Mouse (Mus musculus) heart, adult 2 months (tissue): ENCODE measurements around the gene Bhmt2. TPM values are rescaled to one million over a fixed set of nuclear protein-coding genes. Genes with fewer than 3 reads are reported as not detected.

Experiments used
- DNase-seq, 2 experiments: peaks; one replicate each; pipeline ENCODE4 v3.0.0; 2021
- H3K27ac ChIP-seq: fragments of 200-600 bp; 2 replicates; pipeline ENCODE4 v1.8.1; 2022
- H3K27me3 ChIP-seq: fragments of 200-500 bp; 2 replicates; pipeline ENCODE4 v1.6.1; 2012; ENCODE audit warnings: mild to moderate bottlenecking, low read length, inconsistent platforms, mixed read lengths; ENCODE audit not compliant: control insufficient read depth, insufficient read depth
- H3K36me3 ChIP-seq: fragments of 200-500 bp; 2 replicates; pipeline ENCODE4 v1.6.1; 2012; ENCODE audit warnings: low read length, inconsistent platforms; ENCODE audit not compliant: control insufficient read depth, insufficient read depth
- H3K4me1 ChIP-seq: fragments of 200-500 bp; 2 replicates; pipeline ENCODE4 v1.6.1; 2011; ENCODE audit warnings: low read length; ENCODE audit not compliant: control insufficient read depth, insufficient read depth
- H3K4me3 ChIP-seq: fragments of 200-600 bp; 2 replicates; pipeline ENCODE4 v1.8.1; 2022
- H3K79me2 ChIP-seq: fragments of 200-500 bp; replicated peaks from 2 replicates; pipeline ENCODE4 v1.6.1; 2012; ENCODE audit warnings: mild to moderate bottlenecking, inconsistent platforms, low read length, moderate library complexity, mixed read lengths; ENCODE audit not compliant: control insufficient read depth, insufficient read depth
- H3K9ac ChIP-seq: fragments of 200-500 bp; 2 replicates; pipeline ENCODE4 v1.6.1; 2012; ENCODE audit warnings: low read depth, mild to moderate bottlenecking, control low read depth, inconsistent platforms, low read length, mixed read lengths
- CTCF ChIP-seq: fragments of 200-600 bp; IDR thresholded peaks from 2 replicates; pipeline ENCODE4 v1.8.1; 2022; ENCODE audit warnings: antibody characterized with exemption, mild to moderate bottlenecking, moderate library complexity
- EP300 ChIP-seq: fragments of 200-500 bp; IDR thresholded peaks from 2 replicates; pipeline ENCODE4 v1.6.1; 2011; ENCODE audit warnings: low read depth, low read length, control low read depth; ENCODE audit not compliant: insufficient read depth
- POLR2A ChIP-seq: fragments of 200-500 bp; IDR thresholded peaks from 2 replicates; pipeline ENCODE4 v1.6.1; 2011; ENCODE audit warnings: mild to moderate bottlenecking, low read depth, low read length, control low read depth; ENCODE audit not compliant: insufficient read depth
- whole genome bisulfite sequencing: fragments of 180-500 bp; shearing (Covaris S2); methylation state at CpG from one replicate; pipeline ENCODE4 v1.1.7; 2018; 5-methylcytosine and 5-hydroxymethylcytosine counted together
- intact Hi-C: fragments of 180-260 bp; cut with DNase I; formaldehyde crosslinking; loops from one replicate; pipeline ENCODE4 v1.15.1; 2025
- long read RNA-seq: library from polyadenylated mRNA; stranded (forward); transcript quantifications from one replicate; pipeline ENCODE4 v2.0.0, GENCODE M21; 2021
- polyA plus RNA-seq: library from polyadenylated mRNA; depleted of rRNA; stranded (reverse); fragments of >200 nt; gene quantifications from 2 replicates; pipeline ENCODE4 v1.2.3, GENCODE M21; 2012; rRNA removed
- total RNA-seq, 2 experiments: library from RNA; stranded (reverse); gene quantifications; 2 replicates each; pipeline ENCODE4 v1.2.3; 2021

The Bhmt2 gene
- total RNA-seq (not detected), polyA plus RNA-seq (0.06 TPM in 1 of 2 replicates, not detected in the other)
- long read RNA-seq: 0 reads

DNA sequence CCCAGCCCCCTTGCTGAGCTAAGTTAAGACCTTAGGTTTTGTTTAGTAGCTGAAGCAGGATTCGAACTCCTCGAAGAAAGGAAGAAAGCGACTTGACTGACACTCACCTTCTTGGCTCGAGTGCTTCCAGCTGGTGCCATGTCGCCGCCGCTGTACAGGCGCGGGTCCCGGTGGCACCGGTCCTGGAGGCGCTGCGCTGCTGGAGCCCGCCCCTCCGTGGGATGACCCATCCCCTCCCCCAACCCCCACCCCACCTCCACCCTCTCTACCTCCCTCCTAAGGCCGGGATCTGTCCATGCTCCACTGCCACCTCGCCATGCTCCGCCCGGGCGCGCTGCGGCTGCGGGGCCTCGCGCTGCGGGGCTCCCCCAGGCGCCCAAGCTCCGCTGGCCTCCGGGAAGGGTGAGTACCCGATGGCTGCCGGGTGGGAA is at the start of gene Bhmt2, which contains the start of gene Dmgdh:
Gene Bhmt2 (minus strand): TSS at position 172 of the 431 bp plus-strand sequence.
Gene Dmgdh (plus strand): TSS at position 303 of the 431 bp plus-strand sequence.
- DNase-seq: no peak
- Histone ChIP-seq H3K4me1 (no peaks in the 10 kb centered on the region), H3K36me3 (no peaks in the 10 kb centered on the region), H3K27ac (no peak within 1 kb of the TSS), H3K27me3 (no peaks in the 10 kb centered on the region), H3K79me2 (no peaks in the 10 kb centered on the region), H3K9ac (no peak within 1 kb of the TSS), H3K4me3 (no peak within 1 kb of the TSS)
- intact Hi-C loops: no loop called here
- TF ChIP-seq POLR2A: no peak
- TF ChIP-seq EP300: no peak
- no peak for TF ChIP-seq CTCF
- 13% methylated on average over 31 of the region's 31 CpGs for WGBS

DNA sequence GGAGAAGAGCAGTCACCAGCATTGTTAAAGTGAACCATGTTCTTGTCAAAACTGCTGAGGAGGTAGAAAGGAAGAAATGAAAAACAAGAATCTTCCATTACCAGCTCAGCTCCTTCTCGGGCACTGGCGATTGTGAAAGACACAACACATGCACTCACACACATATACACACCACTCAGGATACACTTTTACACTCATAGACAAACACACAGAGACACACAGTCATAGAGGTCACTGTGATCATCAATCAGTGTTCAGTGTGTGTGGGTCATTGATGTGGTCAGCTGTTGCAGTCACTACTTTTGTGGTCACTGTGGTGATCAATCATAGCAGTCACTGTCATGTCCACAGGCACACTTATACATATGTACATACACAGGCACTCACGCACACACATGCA is 49.4 kb upstream of the Bhmt2 start:
- H3K4me1 ChIP-seq: no peaks in the 10 kb centered on the region
- no peak for DNase-seq
- H3K9ac ChIP-seq: no peak overlapping the region
- intact Hi-C loops: loop anchor here (10.0 kb wide), 1 partner anchor 969 kb away; no protein-coding TSS in a partner anchor
- no peaks in the 10 kb centered on the region for H3K36me3 ChIP-seq
- no peaks in the 10 kb centered on the region for H3K27me3 ChIP-seq
- TF ChIP-seq CTCF (no peak), POLR2A (no peak), EP300 (no peak)
- 83% methylated on average over 3 of the region's 3 CpGs for WGBS
- H3K27ac ChIP-seq: no peak overlapping the region
- H3K79me2 ChIP-seq: no peaks in the 10 kb centered on the region
- H3K4me3 ChIP-seq: no peak overlapping the region

DNA sequence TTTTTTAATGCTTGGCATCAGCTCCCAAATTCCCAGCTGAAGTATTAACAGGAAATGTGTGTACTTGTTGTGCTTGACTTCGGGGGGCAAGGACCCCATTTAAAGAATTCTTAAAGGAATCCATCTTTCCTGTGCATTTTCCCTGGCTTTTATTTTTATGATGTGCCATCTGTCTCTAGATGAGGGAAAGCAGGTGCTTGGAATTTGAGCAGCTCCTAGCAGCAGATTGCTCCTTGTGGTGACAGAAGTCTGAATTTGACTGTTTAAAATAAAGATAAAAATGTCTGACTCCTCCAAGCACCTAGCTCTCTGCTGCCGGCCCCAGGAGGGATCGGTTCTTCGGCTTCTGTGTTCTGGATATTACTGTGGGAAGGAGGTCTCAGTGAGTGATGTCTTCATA is 47.8 kb upstream of the Bhmt2 start:
- WGBS: 66% methylated on average over 4 of the region's 4 CpGs
- Histone ChIP-seq H3K4me3 (no peak overlapping the region), H3K36me3 (no peaks in the 10 kb centered on the region), H3K79me2 (no peaks in the 10 kb centered on the region), H3K9ac (no peak overlapping the region), H3K4me1 (no peaks in the 10 kb centered on the region), H3K27ac (no peak overlapping the region), H3K27me3 (no peaks in the 10 kb centered on the region)
- DNase-seq: no peak
- TF ChIP-seq EP300 (no peak), CTCF (no peak), POLR2A (no peak)
- intact Hi-C loops: loop anchor here (10.0 kb wide), 1 partner anchor 967 kb away; no protein-coding TSS in a partner anchor

DNA sequence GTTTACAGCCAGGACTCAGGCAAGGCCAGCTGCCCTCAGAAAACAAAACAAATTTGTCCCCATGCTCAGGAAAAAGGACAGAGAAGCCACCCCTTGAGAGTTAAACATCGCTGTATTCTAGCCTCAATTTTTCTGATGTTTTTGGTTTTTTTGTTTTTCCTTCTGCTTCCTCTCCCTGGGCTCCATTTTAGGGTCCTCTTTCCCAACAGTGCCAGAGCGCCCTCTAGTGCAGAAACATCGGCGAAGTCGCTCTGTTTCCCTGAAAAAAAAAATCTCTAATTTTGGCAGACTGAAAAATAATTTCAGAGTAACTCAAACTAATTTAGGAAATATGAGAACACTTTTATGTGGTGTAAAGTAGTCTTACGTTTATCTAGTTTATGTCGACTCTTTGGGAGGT is 44.8 kb upstream of the Bhmt2 start:
- intact Hi-C loops: loop anchor here (5.0 to 10.0 kb wide), 2 partner anchors 107 to 734 kb away; no protein-coding TSS in a partner anchor
- no peaks in the 10 kb centered on the region for H3K27me3 ChIP-seq
- H3K27ac ChIP-seq: no peak overlapping the region
- peak; percentile 18 to 60 for DNase-seq
- WGBS: 2% methylated on average over 7 of the region's 7 CpGs
- no peaks in the 10 kb centered on the region for H3K4me1 ChIP-seq
- H3K79me2 ChIP-seq: no peaks in the 10 kb centered on the region
- no peak overlapping the region for H3K4me3 ChIP-seq
- no peaks in the 10 kb centered on the region for H3K36me3 ChIP-seq
- TF ChIP-seq EP300 (0 out of 2 replicates have a peak, but pooled peaks have one; percentile 42), POLR2A (no peak), CTCF (peak; percentile 82)
- H3K9ac ChIP-seq: no peak overlapping the region

DNA sequence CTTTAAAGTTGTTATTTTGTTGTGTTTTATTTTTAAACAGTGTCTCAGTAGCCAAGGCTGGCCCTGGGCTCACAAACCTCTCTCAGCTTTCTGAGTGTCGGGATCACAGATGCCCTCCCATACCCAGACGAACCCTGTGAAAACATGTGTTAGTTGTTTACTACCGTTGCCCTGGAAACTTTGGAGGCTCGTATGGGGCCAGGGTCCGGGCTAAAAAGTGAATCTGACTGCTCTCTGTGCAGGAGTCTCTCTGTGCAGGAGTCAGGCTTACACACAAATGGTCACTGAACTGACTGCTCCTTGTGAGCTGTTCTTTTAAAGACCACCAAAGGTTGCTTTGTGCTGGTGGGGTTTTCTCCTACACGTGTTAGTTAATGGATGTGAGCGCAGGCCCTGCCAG is 43.0 kb upstream of the Bhmt2 start:
- Histone ChIP-seq H3K9ac (no peak overlapping the region), H3K27me3 (no peaks in the 10 kb centered on the region), H3K79me2 (no peaks in the 10 kb centered on the region), H3K4me1 (no peaks in the 10 kb centered on the region), H3K27ac (no peak overlapping the region), H3K4me3 (no peak overlapping the region), H3K36me3 (no peaks in the 10 kb centered on the region)
- TF ChIP-seq POLR2A (no peak), CTCF (no peak), EP300 (no peak)
- intact Hi-C loops: loop anchor here (5.0 to 10.0 kb wide), 2 partner anchors 105 to 732 kb away; no protein-coding TSS in a partner anchor
- 65% methylated on average over 7 of the region's 7 CpGs for WGBS
- DNase-seq: no peak

DNA sequence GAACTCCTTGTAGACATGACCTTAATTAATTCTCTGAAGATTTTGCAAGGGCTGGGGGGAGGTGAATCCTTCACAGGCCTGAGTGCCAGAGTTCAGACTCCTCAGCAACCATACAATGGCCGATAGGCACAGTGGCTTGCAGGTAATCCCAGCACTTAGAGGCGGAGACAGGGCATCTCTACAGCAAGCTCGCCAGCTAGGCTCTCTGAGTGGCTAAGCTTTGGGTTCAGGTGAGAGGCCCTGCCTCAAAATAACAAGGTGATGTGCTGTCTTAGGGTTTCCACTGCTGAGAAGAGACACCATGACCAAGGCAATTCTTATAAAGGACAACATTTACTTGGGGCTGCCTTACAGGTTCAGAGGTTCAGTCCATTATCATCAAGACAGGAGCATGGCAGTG is 39.7 kb upstream of the Bhmt2 start:
- WGBS: 92% methylated on average over 3 of the region's 3 CpGs
- Histone ChIP-seq H3K36me3 (no peaks in the 10 kb centered on the region), H3K4me1 (no peaks in the 10 kb centered on the region), H3K9ac (no peak overlapping the region), H3K27me3 (no peaks in the 10 kb centered on the region), H3K4me3 (no peak overlapping the region), H3K79me2 (no peaks in the 10 kb centered on the region), H3K27ac (no peak overlapping the region)
- intact Hi-C loops: loop anchor here (10.0 kb wide), 1 partner anchor 729 kb away; no protein-coding TSS in a partner anchor
- no peak for DNase-seq
- TF ChIP-seq CTCF: no peak
- TF ChIP-seq POLR2A: no peak
- TF ChIP-seq EP300: no peak
